Mouse (Mus musculus) left cerebral cortex, adult 8-10 months (tissue): ENCODE results near the gene Cmtr2. TPM values are rescaled to one million over a fixed set of nuclear protein-coding genes. Genes with fewer than 3 reads are reported as not detected.

ENCODE experiments used
- DNase-seq, 2 experiments: peaks; one replicate each; pipeline ENCODE4 v3.0.0; 2022; ENCODE audit warnings: low spot score in 2 of 2
- total RNA-seq, 4 experiments: library from RNA; stranded (reverse); gene quantifications; 2 replicates each; pipeline ENCODE4 v1.2.4; 2022

Gene Cmtr2
- total RNA-seq, 4 experiments from 2014 or later: 4.7 to 7.3 (median 5.8) TPM

GRCm38 (mm10) chr8:110253986-110254385, 38.5 kb downstream of the Cmtr2 start:
- DNase-seq: no peak

DNA sequence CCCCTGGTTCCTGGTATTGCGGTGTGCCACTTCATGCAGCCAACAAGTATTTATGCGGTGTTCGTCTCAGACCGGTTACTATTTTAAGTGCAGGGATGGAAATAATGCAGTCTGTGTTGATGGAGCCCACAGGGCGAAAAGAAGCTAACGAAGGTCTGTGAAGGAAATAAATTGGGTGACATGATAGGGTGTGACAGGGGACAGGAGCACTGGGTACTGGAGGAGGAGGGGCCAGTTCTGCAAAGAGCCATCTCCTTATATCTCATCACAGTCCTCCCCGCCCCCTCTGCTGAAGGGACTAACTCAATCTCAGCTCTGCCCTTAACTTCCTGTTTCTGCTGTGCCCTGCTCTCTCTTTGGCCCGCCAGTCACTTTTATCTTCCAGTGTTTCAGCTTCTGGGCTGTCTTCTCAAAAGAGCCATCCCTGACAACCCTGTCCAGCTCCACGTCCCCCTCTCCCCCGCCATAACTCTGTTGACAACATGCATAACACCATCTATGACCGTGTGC, 50.4 kb downstream of the Cmtr2 start:
- no peak for DNase-seq

DNA sequence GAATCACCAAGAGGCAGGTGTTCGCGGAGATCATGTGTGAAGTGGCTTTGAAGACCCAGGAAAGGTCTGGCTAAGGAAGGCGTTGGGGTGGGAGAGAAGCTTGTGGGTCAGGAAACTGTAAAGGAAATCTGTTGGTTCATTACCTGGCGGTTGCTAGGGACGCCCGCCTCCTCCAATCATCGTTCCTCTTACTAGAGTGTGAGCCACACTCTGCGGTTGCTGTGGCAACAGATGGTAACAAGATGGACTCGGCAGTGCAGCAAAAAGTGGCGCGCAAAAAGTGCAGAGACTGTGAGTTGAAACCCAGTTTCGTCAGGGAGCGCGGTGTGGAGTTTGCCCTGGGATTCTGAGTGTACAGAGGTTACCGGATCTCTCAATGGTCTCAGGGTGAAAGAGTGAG, 51.3 kb downstream of the Cmtr2 start, which contains the start of gene Hydin:
Gene Hydin, plus strand, starts transcription at position 237 of the 400 bp plus-strand sequence.
- DNase-seq: peak; percentile 72 to 79

- DNase-seq: no peak
Observed at GRCm38 (mm10) chr8:110267268-110267667, 51.8 kb downstream of the Cmtr2 start.

DNA sequence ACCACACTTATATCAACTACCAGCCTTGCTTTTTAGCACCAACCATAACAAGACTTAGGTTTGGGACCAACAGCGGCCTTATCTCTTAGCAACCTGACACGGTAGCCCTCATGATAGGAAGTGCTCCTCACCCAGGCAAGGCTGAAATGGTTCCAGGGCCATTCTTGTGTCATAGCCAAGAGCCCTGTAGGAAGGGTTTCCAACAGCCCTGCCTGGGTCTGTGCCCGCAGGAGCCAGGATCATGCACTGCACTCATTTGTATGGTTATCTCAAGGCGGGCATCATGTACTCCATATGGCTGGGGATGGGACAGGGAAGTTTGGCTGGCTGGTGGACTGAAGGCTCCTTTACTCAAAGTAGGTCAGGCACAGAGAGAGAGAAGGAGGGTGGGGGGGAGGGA, 55.2 kb downstream of the Cmtr2 start:
- DNase-seq: no peak

- DNase-seq: no peak
Observed at GRCm38 (mm10) chr8:110273394-110273793, 57.9 kb downstream of the Cmtr2 start.

Other genes with a start within 250 kb of the Cmtr2 start
- gene Tat, start 225.2 kb upstream of the Cmtr2 start, total RNA-seq: not detected
- gene Chst4, start 175.9 kb upstream of the Cmtr2 start, total RNA-seq: under 1 TPM in 1 of 4 experiments, not detected in 3; 0.25 TPM
- gene Zfp612, start 135.9 kb upstream of the Cmtr2 start, total RNA-seq: 10 to 100 TPM; 35.2 to 38.4 (median 36.3) TPM
- gene Gm21964, start 114.5 kb upstream of the Cmtr2 start, total RNA-seq: not detected
- gene Gm17720, start 112.9 kb upstream of the Cmtr2 start, total RNA-seq: not detected
- 10 to 100 TPM; 21.7 to 31.6 (median 27.2) TPM for gene Calb2, start 47.5 kb upstream of the Cmtr2 start, total RNA-seq
- gene Hydin, start 51.3 kb downstream of the Cmtr2 start, total RNA-seq: under 1 TPM; 0.54 to 0.80 (median 0.70) TPM